Mouse (Mus musculus): ENCODE results near the gene Kcng3. TPM values are rescaled to one million over a fixed set of nuclear protein-coding genes. Genes with fewer than 3 reads are reported as not detected.

The Kcng3 gene
- not detected for total RNA-seq (2021)
- long read RNA-seq, experiment 1, result 0 reads
- long read RNA-seq, experiment 2, result 0 reads

GRCm38 (mm10) chr17:83631783-83632652 is at the start of gene Kcng3:
TSS of gene Kcng3 (minus strand) at chr17:83631895.
- no peak for DNase-seq (ENCODE audit: low spot score)

- DNase-seq (ENCODE audit: low spot score), result no peak
Observed at GRCm38 (mm10) chr17:83677370-83677769, 45.7 kb upstream of the Kcng3 start.

GRCm38 (mm10) chr17:83672685-83673084 is 41.0 kb upstream of the Kcng3 start:
- DNase-seq (ENCODE audit: low spot score), result no peak

- no peak for DNase-seq (ENCODE audit: low spot score)
Observed at GRCm38 (mm10) chr17:83667934-83668690, 36.4 kb upstream of the Kcng3 start.

- no peak for DNase-seq (ENCODE audit: low spot score)
Observed at GRCm38 (mm10) chr17:83666597-83667287, 35.0 kb upstream of the Kcng3 start.

- DNase-seq (ENCODE audit: low spot score), result no peak
Observed at GRCm38 (mm10) chr17:83664761-83665160, 33.1 kb upstream of the Kcng3 start.

- no peak for DNase-seq (ENCODE audit: low spot score)
Observed at GRCm38 (mm10) chr17:83658943-83659342, 27.2 kb upstream of the Kcng3 start.

- DNase-seq (ENCODE audit: low spot score), result no peak
Observed at GRCm38 (mm10) chr17:83657375-83657774, 25.7 kb upstream of the Kcng3 start.

GRCm38 (mm10) chr17:83655732-83656131 is 24.0 kb upstream of the Kcng3 start:
- DNase-seq (ENCODE audit: low spot score), result no peak

GRCm38 (mm10) chr17:83654651-83655136 is 23.0 kb upstream of the Kcng3 start:
- DNase-seq (ENCODE audit: low spot score), result no peak

GRCm38 (mm10) chr17:83653635-83654034 is 21.9 kb upstream of the Kcng3 start:
- no peak for DNase-seq (ENCODE audit: low spot score)

GRCm38 (mm10) chr17:83650932-83651682 is 19.4 kb upstream of the Kcng3 start:
- no peak for DNase-seq (ENCODE audit: low spot score)

- no peak for DNase-seq (ENCODE audit: low spot score)
Observed at GRCm38 (mm10) chr17:83649986-83650385, 18.3 kb upstream of the Kcng3 start.

GRCm38 (mm10) chr17:83647413-83647812 is 15.7 kb upstream of the Kcng3 start:
- no peak for DNase-seq (ENCODE audit: low spot score)

GRCm38 (mm10) chr17:83646425-83647163 is 14.9 kb upstream of the Kcng3 start:
- DNase-seq (ENCODE audit: low spot score), result no peak

- peak; percentile 10 for DNase-seq (ENCODE audit: low spot score)
Observed at GRCm38 (mm10) chr17:83645226-83645808, 13.6 kb upstream of the Kcng3 start.

- peak; percentile 13 for DNase-seq (ENCODE audit: low spot score)
Observed at GRCm38 (mm10) chr17:83637393-83637792, 5.7 kb upstream of the Kcng3 start.

GRCm38 (mm10) chr17:83636443-83636842 is 4.7 kb upstream of the Kcng3 start:
- DNase-seq (ENCODE audit: low spot score), result no peak

GRCm38 (mm10) chr17:83632653-83633570 is 1.2 kb upstream of the Kcng3 start:
- peak; percentile 55 for DNase-seq (ENCODE audit: low spot score)

Measured in gastrocnemius, adult 18-20 months (tissue).